Mouse (Mus musculus) midbrain, embryonic 15.5 days (tissue): ENCODE measurements around the gene Sft2d1. TPM values are rescaled to one million over a fixed set of nuclear protein-coding genes. Genes with fewer than 3 reads are reported as not detected.

Experiments used
- ATAC-seq: fragments of 200-750 bp; cut with Nextera tagmentation; replicated peaks from 2 replicates; pipeline ENCODE4 v1.8.0; 2017; ENCODE audit warnings: moderate TSS enrichment
- H3K27ac ChIP-seq: fragments of 300-500 bp; sonication (generic); 2 replicates; pipeline ENCODE4 v1.5.1; 2015; ENCODE audit warnings: mild to moderate bottlenecking, inconsistent platforms
- H3K27me3 ChIP-seq: fragments of 300-500 bp; sonication (generic); replicated peaks from 2 replicates; pipeline ENCODE4 v1.6.1; 2015; ENCODE audit warnings: inconsistent platforms
- H3K36me3 ChIP-seq: fragments of 300-500 bp; sonication (generic); replicated peaks from 2 replicates; pipeline ENCODE4 v1.6.1; 2015; ENCODE audit warnings: inconsistent platforms
- H3K4me1 ChIP-seq: fragments of 300-500 bp; sonication (generic); 2 replicates; pipeline ENCODE4 v1.6.1; 2015; ENCODE audit warnings: inconsistent platforms
- H3K4me2 ChIP-seq: fragments of 300-500 bp; sonication (generic); 2 replicates; pipeline ENCODE4 v1.6.1; 2015; ENCODE audit warnings: inconsistent platforms, mild to moderate bottlenecking, moderate library complexity
- H3K4me3 ChIP-seq: fragments of 300-500 bp; sonication (generic); 2 replicates; pipeline ENCODE4 v1.5.1; 2015; ENCODE audit warnings: mild to moderate bottlenecking, inconsistent platforms
- H3K9ac ChIP-seq: fragments of 300-500 bp; sonication (generic); 2 replicates; pipeline ENCODE4 v1.6.1; 2015; ENCODE audit warnings: mild to moderate bottlenecking, inconsistent platforms
- H3K9me3 ChIP-seq: fragments of 300-500 bp; sonication (generic); 2 replicates; pipeline ENCODE4 v1.6.1; 2016; ENCODE audit warnings: inconsistent platforms
- WGBS: fragments of 180-500 bp; shearing (Covaris S2); methylation state at CpG from one replicate; pipeline ENCODE4 v1.1.7; 2015; ENCODE audit warnings: mixed read lengths; 5-methylcytosine and 5-hydroxymethylcytosine counted together
- polyA plus RNA-seq: library from polyadenylated mRNA; unstranded; fragments of >200 nt; fragmentation: Nextera tagmentation; extraction: Ambion mirVana; gene quantifications from 2 replicates; pipeline ENCODE4 v1.2.1, GENCODE M21; 2015

Sft2d1 gene
- polyA plus RNA-seq, 1 experiment from 2014 or later = 191 TPM

- Histone ChIP-seq H3K27me3 (no peaks in the 10 kb centered on the region), H3K4me3 (peak overlapping the region; percentile 93), H3K9me3 (no peaks in the 10 kb centered on the region), H3K4me2 (peak overlapping the region; percentile 92), H3K9ac (peak overlapping the region; percentile 77), H3K36me3 (no peaks in the 10 kb centered on the region; the same call in 1 of the 2 replicates), H3K4me1 (peaks cover 22% of the 10 kb centered on the region), H3K27ac (no peak overlapping the region)
- no peak for ATAC-seq
- 42% methylated on average over 8 of the region's 8 CpGs for WGBS
Observed at GRCm38 (mm10) chr17:8285056-8285455, 25.8 kb upstream of the Sft2d1 start.

DNA sequence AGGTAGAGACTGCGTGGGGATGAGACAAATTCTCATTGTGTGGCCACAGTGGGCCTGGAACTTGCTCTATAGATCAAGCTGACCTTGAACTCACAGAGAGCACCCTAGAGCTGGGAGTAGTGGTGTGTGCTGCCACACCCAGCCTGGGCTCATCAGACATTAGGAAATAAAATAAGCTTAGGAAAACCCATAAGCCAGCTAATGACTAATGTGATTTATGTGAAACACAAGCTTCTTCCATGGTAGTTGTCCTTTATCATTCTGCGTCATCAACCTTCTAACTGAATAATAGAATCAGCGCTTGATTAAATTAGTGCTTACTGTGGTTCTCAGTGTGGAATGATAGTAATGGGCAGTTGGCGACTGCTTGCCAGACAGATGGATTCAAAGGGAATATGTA, 23.9 kb upstream of the Sft2d1 start:
- H3K4me1 ChIP-seq = peaks cover 22% of the 10 kb centered on the region
- no peaks in the 10 kb centered on the region; the same call in 1 of the 2 replicates for H3K36me3 ChIP-seq
- H3K9ac ChIP-seq = no peak overlapping the region
- WGBS = 89% methylated on average over 4 of the region's 4 CpGs
- H3K27me3 ChIP-seq = no peaks in the 10 kb centered on the region
- no peaks in the 10 kb centered on the region for H3K9me3 ChIP-seq
- no peak overlapping the region for H3K4me2 ChIP-seq
- no peak for ATAC-seq
- H3K4me3 ChIP-seq = no peak overlapping the region
- H3K27ac ChIP-seq = no peak overlapping the region

- ATAC-seq = no peak
- no peaks in the 10 kb centered on the region for H3K9me3 ChIP-seq
- H3K4me1 ChIP-seq = peaks cover 9% of the 10 kb centered on the region
- H3K27me3 ChIP-seq = no peaks in the 10 kb centered on the region
- H3K4me3 ChIP-seq = no peak overlapping the region
- no peaks in the 10 kb centered on the region; the same call in 1 of the 2 replicates for H3K36me3 ChIP-seq
- H3K9ac ChIP-seq = no peak overlapping the region
- WGBS = 93% methylated on average over 3 of the region's 3 CpGs
- H3K27ac ChIP-seq = no peak overlapping the region
- H3K4me2 ChIP-seq = no peak overlapping the region
Observed at GRCm38 (mm10) chr17:8289993-8290679, 20.8 kb upstream of the Sft2d1 start.

- H3K27me3 ChIP-seq = no peaks in the 10 kb centered on the region
- H3K9me3 ChIP-seq = no peaks in the 10 kb centered on the region
- no peaks in the 10 kb centered on the region; the same call in 1 of the 2 replicates for H3K36me3 ChIP-seq
- no peak overlapping the region for H3K9ac ChIP-seq
- ATAC-seq = no peak
- H3K4me1 ChIP-seq = peaks cover 4% of the 10 kb centered on the region
- H3K27ac ChIP-seq = no peak overlapping the region
- H3K4me3 ChIP-seq = no peak overlapping the region
- H3K4me2 ChIP-seq = no peak overlapping the region
Observed at GRCm38 (mm10) chr17:8290736-8291135, 20.2 kb upstream of the Sft2d1 start.

- ATAC-seq = no peak
- 0 out of 2 replicates have a peak, but pooled peaks cover 6% of the 10 kb centered on the region for H3K36me3 ChIP-seq
- H3K27me3 ChIP-seq = no peaks in the 10 kb centered on the region
- H3K27ac ChIP-seq = no peak overlapping the region
- H3K4me2 ChIP-seq = no peak overlapping the region
- H3K9ac ChIP-seq = no peak overlapping the region
- H3K9me3 ChIP-seq = no peaks in the 10 kb centered on the region
- no peaks in the 10 kb centered on the region for H3K4me1 ChIP-seq
- H3K4me3 ChIP-seq = no peak overlapping the region
Observed at GRCm38 (mm10) chr17:8295825-8296224, 15.1 kb upstream of the Sft2d1 start.

- Histone ChIP-seq H3K27me3 (no peaks in the 10 kb centered on the region), H3K9me3 (no peaks in the 10 kb centered on the region), H3K4me1 (no peaks in the 10 kb centered on the region), H3K4me2 (no peak overlapping the region), H3K4me3 (no peak overlapping the region), H3K9ac (no peak overlapping the region), H3K36me3 (0 out of 2 replicates have a peak, but pooled peaks cover 6% of the 10 kb centered on the region), H3K27ac (no peak overlapping the region)
- 91% methylated on average over 9 of the region's 9 CpGs for WGBS
- no peak for ATAC-seq
Observed at GRCm38 (mm10) chr17:8296313-8296844, 14.5 kb upstream of the Sft2d1 start.

DNA sequence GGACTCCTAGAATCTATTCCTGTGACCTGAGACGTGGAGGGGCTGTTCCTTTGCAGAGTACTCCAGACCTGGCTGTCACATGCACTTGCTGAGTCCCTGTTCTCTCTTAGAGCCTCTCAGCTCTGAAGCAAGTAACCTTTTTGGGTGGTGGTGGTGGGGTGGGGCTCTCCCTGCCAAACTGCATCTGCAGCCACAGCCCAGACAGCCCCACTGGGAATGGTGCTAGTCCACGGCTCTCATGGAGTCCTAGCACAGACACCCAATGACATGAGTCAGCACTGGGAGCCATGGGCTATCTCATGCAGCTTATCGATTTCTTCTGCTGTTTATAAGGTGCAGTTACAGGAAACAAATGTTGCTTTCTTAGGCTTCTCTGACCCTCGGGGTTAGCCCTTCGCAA, 13.2 kb upstream of the Sft2d1 start:
- WGBS = 86% methylated on average over 5 of the region's 5 CpGs
- H3K27ac ChIP-seq = no peak overlapping the region
- H3K4me2 ChIP-seq = no peak overlapping the region
- no peaks in the 10 kb centered on the region for H3K27me3 ChIP-seq
- no peaks in the 10 kb centered on the region for H3K9me3 ChIP-seq
- no peak for ATAC-seq
- H3K9ac ChIP-seq = no peak overlapping the region
- H3K4me1 ChIP-seq = no peaks in the 10 kb centered on the region
- no peak overlapping the region for H3K4me3 ChIP-seq
- H3K36me3 ChIP-seq = 0 out of 2 replicates have a peak, but pooled peaks cover 6% of the 10 kb centered on the region

GRCm38 (mm10) chr17:8298281-8298680, 12.6 kb upstream of the Sft2d1 start:
- ATAC-seq = no peak
- 87% methylated on average over 2 of the region's 2 CpGs for WGBS
- Histone ChIP-seq H3K4me2 (no peak overlapping the region), H3K9ac (no peak overlapping the region), H3K9me3 (no peaks in the 10 kb centered on the region), H3K36me3 (0 out of 2 replicates have a peak, but pooled peaks cover 6% of the 10 kb centered on the region), H3K27ac (no peak overlapping the region), H3K4me3 (no peak overlapping the region), H3K4me1 (no peaks in the 10 kb centered on the region), H3K27me3 (no peaks in the 10 kb centered on the region)

GRCm38 (mm10) chr17:8299524-8299923, 11.4 kb upstream of the Sft2d1 start:
- Histone ChIP-seq H3K4me1 (no peaks in the 10 kb centered on the region), H3K9ac (no peak overlapping the region), H3K9me3 (no peaks in the 10 kb centered on the region), H3K4me2 (no peak overlapping the region), H3K36me3 (0 out of 2 replicates have a peak, but pooled peaks cover 6% of the 10 kb centered on the region), H3K4me3 (no peak overlapping the region), H3K27ac (no peak overlapping the region), H3K27me3 (no peaks in the 10 kb centered on the region)
- no peak for ATAC-seq

GRCm38 (mm10) chr17:8301515-8301914, 9.4 kb upstream of the Sft2d1 start:
- no peak overlapping the region for H3K4me3 ChIP-seq
- WGBS = 74% methylated on average over 4 of the region's 4 CpGs
- no peak overlapping the region for H3K4me2 ChIP-seq
- H3K9ac ChIP-seq = no peak overlapping the region
- H3K27me3 ChIP-seq = no peaks in the 10 kb centered on the region
- 0 out of 2 replicates have a peak, but pooled peaks cover 6% of the 10 kb centered on the region for H3K36me3 ChIP-seq
- no peaks in the 10 kb centered on the region for H3K9me3 ChIP-seq
- no peaks in the 10 kb centered on the region for H3K4me1 ChIP-seq
- H3K27ac ChIP-seq = no peak overlapping the region
- ATAC-seq = no peak

- Histone ChIP-seq H3K27me3 (no peaks in the 10 kb centered on the region), H3K4me2 (no peak overlapping the region), H3K4me3 (no peak overlapping the region), H3K27ac (no peak overlapping the region), H3K4me1 (no peaks in the 10 kb centered on the region), H3K9ac (no peak overlapping the region), H3K36me3 (0 out of 2 replicates have a peak, but pooled peaks cover 6% of the 10 kb centered on the region), H3K9me3 (no peaks in the 10 kb centered on the region)
- ATAC-seq = no peak
- WGBS = 75% methylated on average over 7 of the region's 7 CpGs
Observed at GRCm38 (mm10) chr17:8302772-8303438, 8.0 kb upstream of the Sft2d1 start.

DNA sequence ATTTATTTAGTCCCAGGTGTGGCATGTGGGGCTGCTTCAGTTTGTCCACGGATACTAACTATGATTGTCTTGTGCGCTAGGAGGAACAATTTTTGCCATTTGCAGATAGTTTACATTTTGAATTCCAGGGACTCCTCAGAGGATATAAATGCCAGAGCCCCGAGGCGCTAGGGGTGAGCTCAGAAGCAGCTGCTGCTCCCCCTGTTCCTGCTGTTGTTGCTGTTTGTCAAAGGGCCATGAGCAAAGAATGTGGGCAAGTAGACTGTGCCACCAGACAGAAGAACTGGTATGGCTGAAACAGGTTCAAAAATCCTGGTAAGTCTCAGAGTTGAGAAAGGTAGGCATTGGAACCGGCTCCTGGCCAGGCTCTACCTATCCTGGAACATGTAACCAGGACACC, 7.2 kb upstream of the Sft2d1 start:
- Histone ChIP-seq H3K4me3 (no peak overlapping the region), H3K9me3 (no peaks in the 10 kb centered on the region), H3K36me3 (no peaks in the 10 kb centered on the region), H3K27me3 (no peaks in the 10 kb centered on the region), H3K27ac (no peak overlapping the region), H3K4me1 (no peaks in the 10 kb centered on the region), H3K9ac (no peak overlapping the region), H3K4me2 (no peak overlapping the region)
- 63% methylated on average over 5 of the region's 5 CpGs for WGBS
- no peak for ATAC-seq
